Mouse (Mus musculus) liver, embryonic 11.5 days (tissue): ENCODE results near the gene Casp14. TPM values are rescaled to one million over a fixed set of nuclear protein-coding genes. Genes with fewer than 3 reads are reported as not detected.
"Not testable (repeated sequence)": the region's sequence is repeated elsewhere in the genome, so short reads cannot be mapped to it uniquely, and the experiment has no call there.

ENCODE experiments used
- ATAC-seq: fragments of 200-750 bp; cut with Nextera tagmentation; replicated peaks from 2 replicates; pipeline ENCODE4 v1.8.0; 2017; ENCODE audit warnings: moderate number of reproducible peaks, mild to moderate bottlenecking, moderate TSS enrichment, moderate library complexity; ENCODE audit not compliant: low FRiP score
- DNase-seq: peaks from one replicate; pipeline ENCODE4 v3.0.0-alpha.2; 2017; ENCODE audit warnings: low spot score
- H3K27ac ChIP-seq: fragments of 300-500 bp; sonication (generic); 2 replicates; pipeline ENCODE4 v1.5.1; 2014; ENCODE audit warnings: mild to moderate bottlenecking, low read depth, low read length, control low read depth
- H3K27me3 ChIP-seq: fragments of 300-500 bp; sonication (generic); replicated peaks from 2 replicates; pipeline ENCODE4 v1.6.1; 2014; ENCODE audit warnings: low read length, mixed read lengths; ENCODE audit not compliant: control insufficient read depth, insufficient read depth
- H3K36me3 ChIP-seq: fragments of 300-500 bp; sonication (generic); 2 replicates; pipeline ENCODE4 v1.6.1; 2014; ENCODE audit warnings: mild to moderate bottlenecking, low read length, moderate library complexity, mixed read lengths; ENCODE audit not compliant: control insufficient read depth, insufficient read depth
- H3K4me1 ChIP-seq: fragments of 300-500 bp; sonication (generic); replicated peaks from 2 replicates; pipeline ENCODE4 v1.6.1; 2014; ENCODE audit warnings: low read length, mixed read lengths; ENCODE audit not compliant: control insufficient read depth, insufficient read depth
- H3K4me2 ChIP-seq: fragments of 300-500 bp; sonication (generic); 2 replicates; pipeline ENCODE4 v1.6.1; 2014; ENCODE audit warnings: mild to moderate bottlenecking, control low read depth, moderate library complexity
- H3K4me3 ChIP-seq: fragments of 300-500 bp; sonication (generic); 2 replicates; pipeline ENCODE4 v1.5.1; 2014; ENCODE audit warnings: low read depth, low read length, control low read depth
- H3K9ac ChIP-seq: fragments of 300-500 bp; sonication (generic); 2 replicates; pipeline ENCODE4 v1.6.1; 2014; ENCODE audit warnings: low read depth, low read length, control low read depth
- H3K9me3 ChIP-seq: fragments of 300-500 bp; sonication (generic); 2 replicates; pipeline ENCODE4 v1.6.1; 2016; ENCODE audit warnings: low read length, inconsistent platforms, mixed read lengths; ENCODE audit not compliant: control insufficient read depth
- WGBS: fragments of 180-500 bp; shearing (Covaris S2); extraction: QIAGEN DNeasy Blood & Tissue Kit; methylation state at CpG from one replicate; pipeline ENCODE4 v1.1.7; 2014; 5-methylcytosine and 5-hydroxymethylcytosine counted together
- polyA plus RNA-seq: library from polyadenylated mRNA; unstranded; fragments of >200 nt; fragmentation: Nextera tagmentation; extraction: Ambion mirVana; gene quantifications from 2 replicates; pipeline ENCODE4 v1.2.1, GENCODE M21; 2014

Casp14 gene
- polyA plus RNA-seq, 1 experiment from 2014 or later = not detected

DNA sequence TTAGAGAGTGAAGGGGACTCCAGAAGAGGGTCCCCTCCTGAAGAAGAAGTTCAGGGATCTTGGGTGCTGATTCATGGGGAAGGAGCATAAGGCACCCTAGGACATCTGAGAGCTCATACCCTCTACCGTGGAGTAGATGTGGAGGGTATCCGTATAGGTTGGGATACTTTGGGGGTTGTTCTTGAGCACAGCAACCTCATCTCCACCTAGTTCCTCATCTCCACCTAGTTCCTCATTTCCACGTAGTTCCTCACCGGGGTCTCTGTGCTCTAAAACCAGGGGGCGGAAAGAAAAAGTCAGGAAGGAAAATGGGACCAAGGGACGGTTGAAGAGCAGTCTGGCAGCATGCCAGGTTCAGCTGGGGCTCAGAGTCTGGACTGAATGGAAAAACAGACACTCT is 4.0 kb downstream of the Casp14 start:
- no peak overlapping the region for H3K4me2 ChIP-seq
- WGBS = 58% methylated on average over 6 of the region's 6 CpGs
- H3K4me1 ChIP-seq = no peaks in the 10 kb centered on the region
- no peak overlapping the region for H3K9ac ChIP-seq
- DNase-seq (no peak), ATAC-seq (no peak)
- no peaks in the 10 kb centered on the region for H3K36me3 ChIP-seq
- no peaks in the 10 kb centered on the region for H3K9me3 ChIP-seq
- no peak overlapping the region for H3K27ac ChIP-seq
- H3K4me3 ChIP-seq = no peak overlapping the region
- H3K27me3 ChIP-seq = no peaks in the 10 kb centered on the region

DNA sequence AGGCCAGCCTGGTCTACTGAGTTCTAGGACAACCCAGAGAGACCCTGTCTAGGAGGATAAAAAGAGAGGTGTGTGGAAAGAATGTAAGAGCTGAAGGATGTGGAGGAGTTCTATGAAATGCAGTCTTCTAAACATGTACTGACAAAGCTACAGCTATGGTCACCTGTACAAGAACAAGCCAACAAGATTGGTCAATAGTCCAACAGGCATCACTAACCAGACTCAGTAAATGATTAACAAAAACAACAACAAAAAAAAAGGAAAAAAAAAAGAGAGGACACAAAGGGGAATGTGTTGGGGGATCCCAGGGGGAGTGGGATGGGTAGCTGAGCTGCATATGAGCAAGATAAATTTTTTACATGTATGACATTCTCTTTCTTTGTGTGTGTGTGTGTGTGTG is 7.4 kb downstream of the Casp14 start:
- Histone ChIP-seq H3K9me3 (no peaks in the 10 kb centered on the region), H3K36me3 (no peaks in the 10 kb centered on the region), H3K9ac (no peak overlapping the region), H3K4me1 (no peaks in the 10 kb centered on the region), H3K4me3 (no peak overlapping the region), H3K4me2 (no peak overlapping the region), H3K27me3 (no peaks in the 10 kb centered on the region), H3K27ac (no peak overlapping the region)
- ATAC-seq = no peak
- no peak for DNase-seq

DNA sequence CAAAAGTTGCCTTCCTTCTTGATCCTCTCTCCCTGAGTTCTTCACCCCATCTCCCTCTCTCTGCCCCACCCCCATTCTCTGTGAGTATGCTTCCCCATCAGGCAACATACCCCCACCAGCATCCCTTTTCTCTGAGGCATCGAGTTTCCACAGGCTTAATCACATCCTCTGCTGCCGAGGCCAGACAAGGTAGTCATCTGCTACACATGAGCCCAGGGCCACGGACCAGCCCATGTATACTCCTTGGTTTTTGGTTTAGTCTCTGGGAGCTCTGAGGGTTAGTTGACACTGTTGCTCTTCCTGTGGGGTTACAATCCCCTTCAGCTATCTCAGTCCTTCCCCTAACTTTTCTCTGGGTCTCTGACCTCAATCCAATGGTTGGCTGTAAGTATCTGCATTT is 17.2 kb downstream of the Casp14 start:
- Histone ChIP-seq H3K27me3 (no peaks in the 10 kb centered on the region), H3K4me1 (no peaks in the 10 kb centered on the region), H3K9ac (no peak overlapping the region), H3K4me3 (no peak overlapping the region), H3K36me3 (no peaks in the 10 kb centered on the region), H3K27ac (no peak overlapping the region), H3K9me3 (no peaks in the 10 kb centered on the region), H3K4me2 (no peak overlapping the region)
- WGBS = 53% methylated on average over 3 of the region's 3 CpGs
- ATAC-seq (no peak), DNase-seq (no peak)

DNA sequence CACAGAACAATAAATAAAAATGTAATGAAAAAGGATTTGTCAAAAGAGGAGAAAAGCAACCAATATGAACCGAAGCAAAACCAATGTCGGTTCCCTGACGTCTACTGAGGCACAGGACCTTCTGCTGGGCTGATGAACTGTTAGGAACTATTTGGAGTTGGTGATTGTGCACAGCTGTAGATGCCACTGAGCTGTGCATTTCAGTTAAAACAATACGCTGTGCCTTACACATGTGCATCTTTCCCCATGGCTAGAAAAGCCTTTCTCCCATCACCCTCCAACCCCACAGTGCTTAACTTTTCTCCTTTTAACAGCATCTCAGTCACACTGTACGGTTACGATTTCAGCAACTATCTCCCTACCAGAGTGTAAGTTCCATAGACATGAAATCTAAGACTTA is 28.1 kb downstream of the Casp14 start:
- 84% methylated on average over 6 of the region's 6 CpGs for WGBS
- no peak for DNase-seq
- no peak overlapping the region for H3K4me2 ChIP-seq
- H3K9ac ChIP-seq = no peak overlapping the region
- no peak overlapping the region for H3K27ac ChIP-seq
- H3K27me3 ChIP-seq = no peaks in the 10 kb centered on the region
- H3K36me3 ChIP-seq = no peaks in the 10 kb centered on the region
- H3K9me3 ChIP-seq = no peaks in the 10 kb centered on the region
- H3K4me3 ChIP-seq = no peak overlapping the region
- no peak for ATAC-seq
- H3K4me1 ChIP-seq = no peaks in the 10 kb centered on the region

DNA sequence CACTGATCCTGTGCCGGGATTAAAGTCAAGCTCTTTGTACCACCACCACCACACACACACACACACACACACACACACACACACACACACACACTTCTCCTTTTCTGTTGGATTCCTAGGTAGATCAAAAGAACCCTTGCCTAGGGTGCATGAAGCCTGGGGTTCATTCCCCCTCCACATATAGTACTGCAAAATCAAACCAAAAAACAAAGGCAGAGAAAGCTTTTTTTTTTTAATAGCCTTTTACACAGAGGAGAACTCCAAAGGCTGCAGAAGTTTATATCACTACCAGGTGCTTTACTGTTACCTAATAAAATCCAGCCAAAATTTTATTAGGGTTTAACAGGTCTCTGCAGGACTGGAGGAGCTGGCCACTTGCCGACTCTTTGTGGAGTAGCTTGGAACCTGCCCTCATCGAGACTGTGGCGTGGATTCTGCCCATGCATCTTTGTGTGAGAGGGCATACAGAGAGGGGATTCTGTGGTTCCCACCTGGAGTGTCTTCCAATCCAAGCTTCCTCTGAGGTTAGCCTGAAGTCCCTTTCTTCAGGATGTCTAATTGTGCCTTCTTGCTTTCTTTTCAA is 31.0 kb downstream of the Casp14 start:
- H3K9me3 ChIP-seq = no peaks in the 10 kb centered on the region
- DNase-seq = no peak
- H3K9ac ChIP-seq = no peak overlapping the region
- H3K4me2 ChIP-seq = no peak overlapping the region
- H3K27ac ChIP-seq = no peak overlapping the region
- no peaks in the 10 kb centered on the region for H3K27me3 ChIP-seq
- H3K4me1 ChIP-seq = no peaks in the 10 kb centered on the region
- no peak for ATAC-seq
- H3K4me3 ChIP-seq = no peak overlapping the region
- WGBS = 66% methylated on average over 4 of the region's 4 CpGs
- no peaks in the 10 kb centered on the region for H3K36me3 ChIP-seq

DNA sequence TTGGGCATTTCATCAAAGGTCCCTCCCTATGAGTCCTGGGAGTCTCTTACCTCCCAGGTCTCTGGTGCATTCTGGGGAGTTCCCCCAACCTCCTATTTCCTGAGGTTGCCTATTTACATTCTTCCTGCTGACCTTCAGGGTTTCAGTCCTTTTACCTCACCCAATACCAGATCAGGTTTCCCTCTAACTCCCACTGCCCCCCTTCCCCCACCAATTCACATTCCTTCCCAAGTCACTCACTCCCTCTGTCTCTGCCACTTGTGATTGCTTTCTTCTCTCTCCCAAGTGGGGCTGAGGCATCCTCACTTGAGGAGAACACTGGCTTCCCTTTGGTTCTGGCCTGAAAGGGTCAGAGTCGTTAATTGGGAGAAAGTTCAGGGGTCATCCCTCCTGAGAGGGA is 48.0 kb downstream of the Casp14 start:
- not testable (repeated sequence) for H3K4me1 ChIP-seq, H3K4me2 ChIP-seq, DNase-seq, H3K27ac ChIP-seq, H3K27me3 ChIP-seq, H3K9ac ChIP-seq, ATAC-seq, H3K9me3 ChIP-seq, H3K36me3 ChIP-seq, H3K4me3 ChIP-seq
- 26% methylated on average over 1 of the region's 1 CpGs for WGBS

DNA sequence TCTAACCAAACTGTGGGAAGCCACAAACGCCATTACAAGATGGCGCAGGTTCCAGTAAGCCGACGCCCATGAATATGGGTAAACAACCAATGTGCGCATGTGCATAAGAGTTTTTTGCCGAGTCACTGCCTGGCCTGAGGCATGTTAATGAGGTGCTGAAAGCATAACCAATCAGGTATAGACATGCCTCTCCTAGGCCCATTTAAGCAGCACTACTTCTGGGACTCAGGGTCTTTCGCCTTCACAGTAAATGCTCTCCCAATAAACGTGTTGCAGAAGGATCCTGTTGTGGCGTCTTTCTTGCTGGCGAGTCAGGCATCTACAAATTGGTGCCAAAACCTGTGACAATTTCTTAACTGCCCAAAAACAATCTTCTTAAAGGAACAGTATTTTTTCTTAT is 51.4 kb downstream of the Casp14 start:
- 93% methylated on average over 10 of the region's 10 CpGs for WGBS
- not testable (repeated sequence) for H3K4me1 ChIP-seq, H3K27me3 ChIP-seq, DNase-seq, H3K9me3 ChIP-seq, H3K27ac ChIP-seq, H3K4me3 ChIP-seq, H3K36me3 ChIP-seq, H3K4me2 ChIP-seq, H3K9ac ChIP-seq, ATAC-seq

DNA sequence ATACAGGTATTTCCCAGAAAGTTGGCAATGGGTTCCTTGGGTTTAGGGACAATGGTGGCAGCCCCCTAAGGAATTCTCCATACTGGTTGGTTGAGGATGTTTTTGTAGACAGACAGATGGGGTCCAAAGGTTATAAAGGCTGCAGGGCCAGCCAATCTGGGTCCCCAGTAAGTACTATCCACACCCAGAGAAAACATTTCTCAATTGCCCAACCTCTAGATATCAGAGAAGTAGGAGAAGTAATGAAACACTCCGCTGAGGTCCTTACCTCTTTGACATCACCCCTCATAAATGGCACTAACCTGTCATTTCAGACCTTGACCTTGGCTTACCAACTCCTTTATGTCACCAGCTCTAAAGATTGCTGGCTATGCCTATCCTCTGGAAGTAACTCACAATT is 53.5 kb downstream of the Casp14 start:
- WGBS = 74% methylated on average over 1 of the region's 1 CpGs
- Histone ChIP-seq H3K4me3 (no peak overlapping the region), H3K27me3 (no peaks in the 10 kb centered on the region), H3K36me3 (no peaks in the 10 kb centered on the region), H3K9me3 (no peaks in the 10 kb centered on the region), H3K4me1 (no peaks in the 10 kb centered on the region), H3K27ac (no peak overlapping the region), H3K9ac (no peak overlapping the region), H3K4me2 (no peak overlapping the region)
- DNase-seq (no peak), ATAC-seq (no peak)
